Mouse (Mus musculus) cerebellum, postnatal 4 days (tissue): ENCODE data around the gene Rfx5.
"Not testable (repeated sequence)": the region's sequence is repeated elsewhere in the genome, so short reads cannot be mapped to it uniquely, and the experiment has no call there.

Experiments used
- DNase-seq, 2 experiments: peaks; one replicate each; pipeline ENCODE4 v3.0.0; 2022; ENCODE audit warnings: low spot score in 2 of 2, mixed read lengths in 1 of 2

The Rfx5 gene

DNA sequence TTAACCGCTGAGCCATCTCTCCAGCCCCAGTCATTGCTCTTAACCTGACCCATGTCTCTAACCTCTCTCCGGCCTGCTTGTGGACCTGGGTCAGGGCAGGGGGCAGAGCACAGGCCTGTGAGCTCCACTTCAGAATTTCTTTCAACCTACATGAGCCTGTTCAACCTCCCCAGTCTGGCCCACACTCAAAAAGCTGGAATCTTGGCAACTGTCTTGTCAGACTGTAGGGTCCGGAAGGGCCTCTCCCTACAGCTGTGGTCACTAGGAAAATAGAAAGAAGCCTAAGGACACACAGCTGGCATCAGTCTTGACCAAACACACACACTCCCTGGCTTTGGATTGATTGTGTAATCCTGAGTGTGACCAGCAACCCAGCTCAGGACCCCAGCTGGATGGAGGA lies 18.5 kb upstream of the Rfx5 start:
- not testable (repeated sequence) for DNase-seq

DNA sequence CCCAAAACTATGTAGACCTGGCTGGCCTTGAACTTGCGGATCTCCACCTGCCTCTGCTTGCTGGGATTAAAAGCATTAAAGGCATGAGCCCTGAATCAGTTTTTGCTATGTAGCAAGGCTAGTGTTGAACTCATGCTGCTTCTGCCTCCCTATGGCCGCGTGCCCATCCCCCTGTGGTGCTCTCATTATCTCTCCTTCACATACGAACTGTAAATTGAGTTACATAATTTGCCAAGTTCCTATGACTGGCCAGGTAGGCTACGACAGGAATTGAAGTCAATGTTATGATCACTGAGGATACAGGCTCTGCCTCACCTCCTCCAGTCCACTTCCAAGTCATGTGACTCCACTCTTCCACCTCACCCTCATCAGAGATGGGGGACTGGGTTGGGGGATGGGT lies 17.7 kb upstream of the Rfx5 start:
- not testable (repeated sequence) for DNase-seq

DNA sequence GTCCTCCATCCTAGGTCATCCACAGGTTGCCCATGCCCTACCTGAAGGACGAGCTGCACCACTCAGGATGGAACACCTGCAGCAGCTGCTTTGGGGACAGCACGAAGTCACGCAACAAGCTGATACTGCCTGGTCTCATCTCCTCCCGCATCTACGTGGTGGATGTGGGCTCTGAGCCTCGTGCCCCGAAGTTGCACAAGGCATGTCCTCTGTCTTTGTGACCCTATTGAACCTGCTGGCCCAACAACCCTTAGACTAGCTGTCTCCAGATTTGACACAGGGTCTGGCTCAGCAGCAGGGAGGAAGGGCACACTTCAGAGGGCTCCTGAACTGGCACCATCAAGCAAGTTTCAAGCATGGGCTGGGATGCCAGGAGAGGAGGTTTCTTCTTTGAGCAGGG lies 16.7 kb upstream of the Rfx5 start:
- not testable (repeated sequence) for DNase-seq

DNA sequence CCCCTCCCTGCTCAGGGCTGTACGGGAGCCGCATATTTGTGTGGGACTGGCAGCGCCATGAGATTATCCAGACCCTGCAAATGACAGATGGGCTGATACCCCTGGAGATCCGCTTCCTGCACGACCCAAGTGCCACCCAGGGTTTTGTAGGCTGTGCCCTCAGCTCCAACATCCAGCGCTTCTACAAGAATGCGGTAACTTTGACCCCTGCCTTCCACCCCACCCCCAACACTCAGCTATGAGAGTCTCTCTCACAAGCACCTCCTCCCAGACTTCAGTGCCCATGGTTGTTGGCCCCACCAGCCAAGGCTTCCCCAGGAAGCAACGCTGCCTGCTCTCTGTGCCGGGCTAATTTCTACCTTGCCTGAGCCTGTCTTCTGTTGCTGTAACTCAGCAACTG lies 13.8 kb upstream of the Rfx5 start:
- DNase-seq, result not testable (repeated sequence)

DNA sequence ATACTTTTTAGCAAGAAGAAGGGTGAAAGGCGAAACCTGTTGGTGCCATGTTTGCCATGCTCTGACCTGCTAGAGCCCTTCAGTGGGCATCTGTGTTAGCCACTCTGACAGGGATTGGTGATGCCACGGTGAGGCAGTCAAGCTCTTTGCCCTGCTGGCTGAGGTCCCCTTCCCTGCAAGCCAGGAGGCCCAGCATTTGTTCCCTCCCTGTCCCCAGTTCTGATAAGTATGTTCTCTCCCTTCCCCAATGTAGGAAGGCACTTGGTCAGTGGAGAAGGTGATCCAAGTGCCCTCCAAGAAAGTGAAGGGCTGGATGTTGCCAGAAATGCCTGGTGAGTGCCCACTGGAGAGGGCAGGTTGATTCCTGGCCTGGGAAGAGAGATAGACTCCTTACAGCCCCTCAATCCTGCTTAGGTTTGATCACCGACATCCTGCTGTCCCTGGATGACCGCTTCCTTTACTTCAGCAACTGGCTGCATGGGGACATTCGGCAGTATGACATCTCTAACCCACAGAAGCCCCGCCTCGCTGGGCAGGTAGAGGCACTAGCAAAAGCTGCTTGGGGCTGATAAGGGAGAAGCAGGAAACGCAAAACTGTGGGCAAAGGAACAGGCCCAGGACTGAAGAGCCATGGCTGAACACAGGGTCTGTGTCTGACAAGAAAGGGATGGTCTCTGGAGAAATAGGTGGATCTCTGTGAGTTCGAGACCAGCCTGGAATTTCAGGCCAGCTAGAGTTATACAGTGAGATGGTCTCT lies 11.5 kb upstream of the Rfx5 start:
- not testable (repeated sequence) for DNase-seq

DNA sequence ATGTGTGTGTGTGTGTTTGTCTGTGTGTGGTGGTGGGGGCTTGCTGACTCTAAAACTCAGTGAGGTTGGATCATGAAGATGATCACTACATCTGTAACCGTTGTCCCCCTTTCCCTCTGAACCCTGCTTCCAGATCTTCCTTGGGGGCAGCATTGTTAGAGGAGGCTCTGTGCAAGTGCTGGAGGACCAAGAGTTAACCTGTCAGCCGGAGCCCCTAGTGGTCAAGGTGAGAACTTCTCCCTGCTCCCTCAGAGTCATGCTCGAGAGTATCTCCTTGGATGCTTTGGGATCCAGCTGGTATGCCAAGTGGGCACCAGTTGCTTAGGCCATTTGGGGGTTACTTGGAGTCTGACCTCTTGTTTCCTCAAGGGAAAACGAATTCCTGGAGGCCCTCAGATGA lies 10.2 kb upstream of the Rfx5 start:
- DNase-seq, result not testable (repeated sequence)

DNA sequence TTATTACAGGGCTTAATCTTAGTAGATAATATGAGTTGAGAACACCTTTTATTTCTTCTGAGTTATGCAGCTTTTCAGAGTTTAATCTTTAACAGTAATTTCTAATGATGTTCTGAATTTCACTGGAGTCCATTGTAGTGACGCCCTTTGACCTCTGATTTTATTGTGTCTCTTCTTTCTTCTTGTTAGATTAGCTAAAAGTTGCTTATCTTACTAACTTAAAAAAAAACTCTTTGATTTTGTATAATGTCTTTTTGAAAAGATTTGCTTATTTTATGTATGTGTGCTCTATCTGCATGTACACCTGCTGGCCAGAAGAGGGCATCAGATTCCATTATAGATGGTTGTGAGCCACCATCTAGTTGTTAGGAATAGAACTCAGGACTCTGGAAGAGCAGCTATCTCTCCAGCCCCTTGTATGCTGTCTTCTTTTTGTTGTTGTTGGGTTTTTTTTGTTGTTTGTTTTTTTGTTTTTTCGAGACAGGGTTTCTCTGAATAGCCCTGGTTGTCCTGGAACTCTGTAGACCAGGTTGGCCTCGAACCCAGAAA lies 5.7 kb upstream of the Rfx5 start:
- DNase-seq, result no peak

DNA sequence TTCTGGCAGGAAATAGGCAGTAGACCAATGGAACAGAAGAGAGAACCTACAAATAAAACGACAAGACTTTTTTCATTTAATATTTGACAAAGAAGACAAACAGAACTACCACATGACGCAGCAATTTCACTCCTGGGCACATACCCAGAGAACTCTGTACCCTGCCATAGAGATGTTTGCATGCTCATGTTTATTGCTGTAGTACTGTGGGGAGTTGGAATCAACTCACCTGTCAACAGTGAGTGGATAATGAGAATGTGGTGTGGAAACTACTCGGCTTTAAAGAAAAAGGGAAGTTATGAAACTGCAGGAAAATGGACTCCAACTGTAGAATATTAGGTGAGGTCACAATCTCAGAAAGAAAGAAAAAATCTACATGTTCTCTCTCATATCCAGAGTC lies 4.2 kb upstream of the Rfx5 start:
- no peak for DNase-seq

DNA sequence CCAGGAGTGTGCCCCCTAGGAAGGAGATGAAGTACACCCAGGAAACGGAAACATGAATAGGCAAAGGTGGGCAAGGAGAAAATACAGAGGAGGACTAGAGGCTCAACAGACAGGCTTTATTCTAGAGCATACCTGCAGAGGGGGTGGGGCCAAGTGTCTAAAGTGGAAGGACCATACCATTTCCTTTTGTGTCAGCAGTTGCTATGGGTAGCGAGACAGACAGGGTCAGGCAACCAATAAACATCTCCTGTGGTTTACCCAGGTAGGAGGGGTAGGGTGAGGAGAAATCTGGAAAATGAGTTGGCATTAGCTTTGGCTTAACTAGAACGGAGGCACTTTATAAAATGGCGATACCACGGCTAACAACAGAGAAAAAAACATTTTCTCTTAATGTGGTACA lies 1.1 kb upstream of the Rfx5 start:
- DNase-seq, result no peak

DNA sequence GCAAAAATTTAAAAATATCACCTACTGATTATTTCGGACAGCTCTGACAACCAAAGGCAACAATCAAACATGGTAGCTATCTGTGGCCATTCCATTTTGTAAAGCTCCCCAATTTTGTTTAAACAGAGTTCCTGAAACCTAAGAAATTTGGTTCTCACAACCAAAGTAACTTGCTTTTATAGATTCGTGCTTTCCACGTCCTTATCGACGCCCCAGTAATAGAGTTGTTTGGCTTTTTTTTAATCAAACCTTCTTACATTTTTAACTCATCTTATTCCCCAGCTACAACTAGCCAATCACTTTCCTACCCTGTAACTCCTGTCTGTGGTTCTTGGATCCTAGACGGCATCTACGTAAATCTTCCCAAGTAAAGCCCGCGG lies 501 bp upstream of the Rfx5 start:
- no peak for DNase-seq

DNA sequence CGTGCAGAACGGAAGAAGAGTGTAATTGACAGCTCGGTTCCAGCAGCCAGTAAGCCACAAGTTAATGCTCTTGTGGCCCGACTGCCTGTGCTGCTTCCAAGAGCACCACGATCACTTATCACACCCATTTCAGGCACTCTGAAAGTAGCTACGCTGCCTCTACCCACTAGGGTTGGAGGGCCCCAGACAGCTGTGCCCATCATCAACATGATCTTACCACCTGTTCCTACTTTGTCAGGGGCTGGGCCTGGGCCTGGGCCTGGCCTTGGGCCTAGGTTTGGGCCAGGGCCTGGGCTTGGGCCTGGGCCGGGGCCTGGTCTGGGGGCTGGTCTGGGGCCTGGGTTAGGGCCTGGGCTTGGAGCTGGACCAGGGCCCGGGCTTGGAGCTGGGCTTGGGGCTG lies 4.4 kb downstream of the Rfx5 start:
- DNase-seq, result no peak

DNA sequence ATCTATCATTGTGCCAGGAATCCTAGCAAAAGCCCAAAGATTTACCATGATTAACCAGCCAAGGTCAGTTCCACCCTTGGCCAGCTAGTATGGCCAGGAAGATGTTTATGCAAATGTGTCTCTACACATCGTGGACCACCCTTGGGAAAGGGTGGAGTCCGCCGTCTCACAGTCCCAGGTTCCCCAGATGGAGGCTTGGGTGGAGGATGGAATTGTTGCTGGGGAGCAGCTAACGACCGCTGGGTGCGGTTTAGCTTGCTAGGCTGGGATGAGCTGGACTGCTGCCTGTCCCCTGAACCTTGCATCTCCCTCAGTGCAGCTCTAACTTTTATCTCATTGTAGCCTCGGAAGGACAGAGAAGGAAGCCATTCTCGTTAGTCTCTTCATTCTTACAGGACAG lies 6.0 kb downstream of the Rfx5 start:
- no peak for DNase-seq

DNA sequence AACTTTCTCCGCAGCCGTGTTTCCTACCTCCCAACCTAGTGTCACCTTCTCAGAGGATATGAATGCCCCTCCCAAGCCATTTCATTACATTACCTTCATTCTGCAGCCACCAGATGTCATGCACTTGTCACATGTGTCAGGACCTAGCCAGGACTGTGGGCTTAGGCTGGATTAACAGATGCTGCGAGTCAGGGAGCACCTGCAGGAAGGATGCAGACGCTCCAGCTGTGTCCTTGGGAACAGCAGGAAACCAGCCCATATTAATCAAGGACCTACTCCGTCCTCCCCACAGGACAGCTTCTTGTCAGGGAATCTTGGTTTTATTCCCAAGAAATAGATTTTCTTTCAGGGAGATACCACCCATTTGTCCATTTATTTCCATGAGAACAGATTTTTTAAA lies 6.4 kb downstream of the Rfx5 start:
- no peak for DNase-seq

DNA sequence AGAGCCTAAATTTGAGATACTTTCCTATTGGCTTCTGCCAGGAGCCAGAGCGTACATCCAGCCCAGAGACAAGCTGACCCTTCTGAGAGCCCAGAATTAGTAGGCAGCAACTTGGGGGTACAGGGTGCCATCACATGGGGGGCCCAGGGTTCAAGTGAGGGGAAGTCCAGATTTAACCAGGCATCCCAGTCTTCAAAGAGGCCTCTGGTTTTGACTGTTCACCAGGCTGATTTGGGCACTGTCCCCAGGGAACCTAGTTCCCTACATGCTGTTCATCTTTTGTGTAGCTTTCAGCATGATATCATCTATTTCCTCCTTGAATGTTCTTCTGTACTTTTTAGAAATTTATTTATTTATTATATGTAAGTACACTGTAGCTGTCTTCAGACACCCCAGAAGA lies 11.1 kb downstream of the Rfx5 start:
- no peak for DNase-seq

DNA sequence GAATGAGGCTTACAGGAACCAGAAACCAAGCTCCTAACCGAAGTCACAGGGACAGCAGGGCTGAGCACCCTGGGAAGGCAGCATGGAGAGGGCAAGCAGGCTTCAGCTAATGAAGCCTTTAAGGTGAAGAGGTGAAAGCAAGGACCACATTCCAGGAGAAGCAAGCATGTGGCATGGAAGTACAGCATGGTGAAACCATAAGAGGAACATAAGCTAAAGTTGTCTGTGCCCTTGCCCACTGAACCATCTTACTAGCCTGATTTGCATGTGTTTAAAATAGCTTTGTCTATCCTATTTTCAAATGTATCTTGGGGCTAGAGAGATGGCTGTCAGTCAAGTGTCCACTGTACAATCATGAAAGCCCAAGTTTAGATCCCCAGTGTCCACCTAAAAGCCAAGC lies 12.0 kb downstream of the Rfx5 start:
- no peak for DNase-seq

DNA sequence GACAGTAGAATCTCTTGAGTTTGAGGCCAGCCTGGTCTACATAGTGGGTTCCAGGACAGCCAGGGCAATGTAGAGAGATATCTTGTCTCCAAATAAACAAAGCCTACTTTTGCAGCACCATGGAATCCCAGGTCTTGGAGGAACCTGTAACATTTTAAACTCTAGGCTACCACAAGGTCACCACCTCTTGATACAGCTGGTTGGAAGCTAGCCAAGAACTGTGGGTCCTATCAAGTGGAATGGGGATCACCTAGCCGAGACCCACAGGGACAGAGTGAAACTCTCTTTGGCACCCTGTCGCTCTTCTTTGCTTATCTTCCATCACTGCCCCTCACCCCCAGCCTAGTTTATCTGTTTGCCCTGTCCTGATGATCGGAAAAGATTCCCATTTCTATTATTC lies 18.7 kb downstream of the Rfx5 start:
- DNase-seq, result no peak

DNA sequence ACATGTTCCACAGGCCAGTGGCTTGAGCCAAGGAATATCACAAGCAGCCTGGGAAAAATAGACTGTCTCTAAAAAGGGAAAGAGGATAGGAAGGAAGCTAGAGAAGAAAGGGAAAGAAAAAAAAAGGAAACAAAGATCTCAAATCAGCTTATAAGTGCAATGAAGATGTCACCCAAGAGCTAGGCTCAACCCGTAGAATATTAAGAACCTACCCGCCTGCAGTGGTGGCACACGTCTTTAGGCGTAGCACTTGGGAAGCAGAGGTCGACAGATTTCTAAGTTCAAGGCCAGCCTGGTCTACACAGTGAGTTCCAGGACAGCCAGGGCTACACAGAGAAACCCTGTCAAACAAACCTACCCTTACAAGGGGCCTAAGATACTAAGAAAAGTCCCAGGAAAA lies 19.7 kb downstream of the Rfx5 start:
- no peak for DNase-seq

DNA sequence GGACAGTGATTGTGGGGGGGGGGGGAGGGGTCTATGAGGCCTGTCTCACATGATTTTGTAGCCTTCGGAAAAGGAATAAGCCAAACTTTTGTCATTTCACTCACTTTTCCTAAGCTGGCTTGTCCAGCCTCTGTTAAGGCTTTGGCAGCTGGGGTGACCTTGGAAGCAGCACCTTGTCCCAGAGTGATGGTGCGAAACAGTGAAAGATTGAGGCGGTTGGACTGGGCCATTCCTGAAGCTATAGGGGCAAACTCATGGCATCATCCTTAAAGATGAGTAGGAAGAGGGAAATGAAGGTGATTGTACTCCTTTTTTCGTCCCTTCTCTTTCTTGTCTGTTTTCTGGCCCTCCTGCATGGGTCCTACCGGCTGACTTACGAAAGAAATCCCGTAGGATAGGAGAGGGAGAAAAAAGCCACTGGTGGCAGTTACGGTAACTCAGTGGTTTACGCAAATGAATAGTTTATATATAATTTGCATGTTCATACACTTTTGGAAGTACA lies 20.2 kb downstream of the Rfx5 start:
- DNase-seq, result no peak

DNA sequence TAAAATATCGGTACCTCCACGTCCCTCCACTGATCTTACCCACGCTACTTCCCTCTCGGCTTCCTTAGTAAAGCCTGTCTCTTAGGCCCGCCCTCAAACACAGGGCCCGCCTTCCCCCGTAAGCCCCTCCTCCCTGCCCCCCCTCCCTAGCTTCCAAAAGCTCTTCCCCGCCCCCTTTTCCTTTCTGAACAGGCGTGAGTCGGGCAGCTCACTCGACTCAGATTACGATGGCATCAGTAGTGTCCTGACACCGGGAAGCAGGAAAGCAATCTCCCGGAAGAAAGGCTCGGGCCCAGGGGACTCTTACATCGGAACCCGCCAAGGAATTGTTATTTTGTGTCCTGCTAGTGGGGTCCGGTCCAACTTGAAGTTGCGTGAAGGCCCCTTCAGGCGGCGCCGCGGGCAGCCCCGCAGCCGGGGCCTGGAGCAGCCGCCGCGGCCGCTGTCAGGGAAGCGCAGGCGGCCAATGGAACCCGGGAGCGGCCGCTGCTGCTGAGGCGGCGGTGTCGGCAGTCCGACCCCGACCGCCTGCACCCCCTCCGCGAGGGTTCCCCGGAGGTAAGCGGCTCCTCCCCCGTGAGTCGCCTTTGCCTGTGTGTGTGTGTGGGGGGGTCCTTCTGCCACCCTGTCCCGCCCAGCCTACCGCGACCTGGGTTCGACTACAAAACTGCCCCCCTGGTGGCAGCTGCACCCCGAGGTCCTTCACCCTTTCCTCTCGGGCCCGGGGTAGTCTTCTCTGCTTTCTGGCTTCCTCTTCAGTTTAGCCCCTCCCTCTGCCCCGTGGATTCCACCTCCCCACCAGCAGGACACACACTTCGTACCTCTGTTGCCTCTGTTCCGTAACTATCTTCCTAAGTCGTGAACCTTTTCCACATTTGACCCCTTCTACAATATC lies 20.9 kb downstream of the Rfx5 start, which contains the start of gene Pi4kb:
Gene Pi4kb, plus strand, starts transcription at position 204 of the 895 bp plus-strand sequence.
- peak; percentile 45 to 75 for DNase-seq

DNA sequence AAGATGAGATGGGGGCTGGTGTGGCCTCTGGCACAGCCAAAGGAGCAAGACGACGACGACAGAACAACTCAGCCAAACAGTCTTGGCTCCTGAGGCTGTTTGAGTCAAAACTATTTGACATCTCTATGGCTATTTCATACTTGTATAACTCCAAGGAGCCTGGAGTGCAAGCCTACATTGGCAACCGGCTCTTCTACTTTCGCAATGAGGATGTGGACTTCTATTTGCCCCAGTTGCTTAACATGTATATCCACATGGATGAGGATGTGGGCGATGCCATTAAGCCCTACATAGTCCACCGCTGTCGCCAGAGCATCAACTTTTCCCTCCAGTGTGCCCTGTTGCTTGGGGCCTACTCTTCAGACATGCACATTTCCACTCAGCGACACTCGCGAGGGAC lies 30.4 kb downstream of the Rfx5 start:
- DNase-seq, result no peak

DNA sequence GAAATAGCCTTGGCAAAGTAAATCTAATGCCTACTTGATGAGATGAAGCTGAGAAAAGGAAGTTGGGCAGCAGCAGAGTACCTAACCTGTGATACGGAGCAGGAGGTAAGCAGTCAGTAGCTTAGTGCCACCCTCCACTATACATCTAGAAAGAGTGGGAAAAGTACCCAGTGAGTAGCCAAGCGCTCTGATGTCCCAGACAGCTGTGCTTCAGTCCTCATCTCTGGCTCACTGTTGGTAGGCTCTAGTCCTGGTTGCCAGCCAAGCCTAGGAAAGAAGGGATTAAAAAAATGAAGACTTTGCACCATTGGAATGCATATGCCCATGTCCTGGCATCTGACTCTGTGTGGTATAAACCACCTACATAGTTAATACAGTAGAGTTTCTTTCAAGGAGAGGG lies 31.6 kb downstream of the Rfx5 start:
- DNase-seq, result no peak

DNA sequence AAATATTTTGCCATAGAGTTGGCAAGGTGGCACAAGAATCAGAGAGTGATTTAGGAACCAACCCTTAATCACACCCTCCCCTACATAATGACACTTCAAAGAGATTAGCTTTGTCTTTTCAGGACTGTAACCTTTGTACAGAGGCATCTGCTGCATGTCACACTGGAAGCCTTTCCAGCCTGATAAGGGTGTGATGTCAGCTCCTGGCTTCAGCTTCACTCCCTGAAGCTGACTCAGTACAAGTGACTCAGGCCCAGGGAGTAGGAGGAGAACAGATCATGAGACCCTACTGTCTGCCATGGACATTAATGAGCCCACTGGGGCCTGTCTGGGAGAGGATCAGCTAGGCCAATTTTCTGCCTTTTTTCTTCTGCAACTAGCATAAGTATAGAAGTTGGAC lies 33.7 kb downstream of the Rfx5 start:
- no peak for DNase-seq
